Mouse (Mus musculus) 416B (cell line): ENCODE data around the gene Ankrd28.

Experiments
- DNase-seq: peaks from one replicate; pipeline ENCODE4 v3.0.0; 2011; ENCODE audit warnings: low read depth

The Ankrd28 gene

DNA sequence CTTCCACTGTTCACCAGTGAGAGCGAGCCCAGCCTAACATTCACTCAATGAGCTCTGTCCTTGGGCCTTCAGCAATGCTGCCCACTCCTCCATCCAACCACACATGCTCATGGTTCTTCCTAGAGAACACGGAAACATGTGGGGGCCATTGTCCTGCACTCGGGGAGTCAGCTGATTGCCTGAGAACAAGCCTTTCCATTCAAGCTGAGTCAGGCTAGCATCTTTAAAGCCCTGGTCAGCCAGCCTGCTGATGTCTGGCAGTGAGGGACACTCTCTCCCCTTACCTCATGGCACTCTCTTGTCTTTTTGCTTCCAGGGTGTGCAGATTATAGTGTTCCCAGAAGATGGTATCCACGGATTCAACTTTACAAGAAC lies 164.9 kb downstream of the Ankrd28 start:
- DNase-seq: no peak

DNA sequence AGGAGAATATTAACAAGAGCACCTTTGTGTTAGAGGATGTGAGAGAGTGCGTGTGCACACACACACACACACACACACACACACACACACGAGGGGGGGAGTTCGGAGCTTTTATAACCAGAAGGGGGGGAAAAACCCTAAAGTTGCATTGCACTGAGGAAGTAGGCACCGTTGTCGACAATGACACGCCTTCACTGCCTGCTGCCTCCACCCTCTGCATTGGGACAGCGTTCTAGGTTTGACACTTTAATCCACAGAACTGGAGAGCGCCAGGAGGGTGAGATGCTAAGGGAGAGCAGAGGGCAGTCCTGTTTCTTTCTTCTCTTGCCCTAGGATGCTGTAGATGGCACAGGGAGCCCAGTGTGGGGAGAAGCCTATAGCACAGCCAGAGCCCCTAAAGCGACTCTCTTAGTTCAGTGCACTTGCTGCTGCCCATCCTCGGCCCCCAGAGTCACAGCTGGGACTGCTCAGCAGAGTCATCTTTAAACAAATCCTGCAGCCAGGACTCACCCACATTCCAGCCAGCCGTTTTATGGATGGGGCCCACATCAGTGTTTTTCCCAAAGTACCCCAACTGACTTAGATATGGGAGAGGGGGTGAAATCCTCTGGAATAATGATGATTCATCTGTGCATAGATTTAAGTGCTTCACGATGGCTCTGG lies 165.4 kb downstream of the Ankrd28 start:
- peak; percentile 59 for DNase-seq

DNA sequence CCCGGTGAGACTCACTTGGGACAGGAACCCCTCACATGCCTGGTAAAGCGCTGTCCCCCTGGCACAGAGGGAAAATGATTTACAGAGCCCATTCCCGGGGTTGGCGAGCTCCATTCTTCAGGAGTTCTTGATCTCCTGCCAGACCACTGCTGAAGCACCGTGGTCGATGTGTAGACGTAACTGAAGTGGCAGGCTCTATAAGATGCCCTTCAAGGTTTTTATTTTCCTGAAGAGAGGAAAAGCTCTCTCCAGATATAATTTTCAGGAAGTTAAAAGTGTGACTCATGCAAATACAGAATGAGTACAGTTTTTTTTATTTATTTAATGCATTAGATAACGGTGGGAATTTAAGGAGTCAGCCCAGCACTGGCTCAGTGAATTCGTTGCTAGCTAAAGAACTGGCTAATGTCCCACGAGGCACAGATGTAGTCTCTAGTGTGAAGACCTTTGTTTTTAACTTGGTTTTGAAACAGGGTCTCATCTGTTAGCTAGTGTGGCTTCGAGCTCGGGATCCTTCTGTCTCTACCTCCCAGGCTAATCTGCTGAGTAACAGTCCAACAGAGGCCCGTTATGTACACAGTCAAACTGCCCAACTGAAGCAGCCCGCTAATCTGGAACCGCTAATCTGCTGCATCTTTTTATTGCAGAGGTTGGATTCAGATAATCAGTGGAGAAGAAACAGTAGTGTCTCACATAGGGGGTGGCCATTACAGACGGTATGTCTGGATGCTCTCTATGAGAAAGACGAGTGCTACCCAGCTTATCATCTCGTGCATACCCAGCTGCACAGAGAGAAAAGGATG lies 166.2 kb downstream of the Ankrd28 start:
- peak; percentile 68 for DNase-seq

DNA sequence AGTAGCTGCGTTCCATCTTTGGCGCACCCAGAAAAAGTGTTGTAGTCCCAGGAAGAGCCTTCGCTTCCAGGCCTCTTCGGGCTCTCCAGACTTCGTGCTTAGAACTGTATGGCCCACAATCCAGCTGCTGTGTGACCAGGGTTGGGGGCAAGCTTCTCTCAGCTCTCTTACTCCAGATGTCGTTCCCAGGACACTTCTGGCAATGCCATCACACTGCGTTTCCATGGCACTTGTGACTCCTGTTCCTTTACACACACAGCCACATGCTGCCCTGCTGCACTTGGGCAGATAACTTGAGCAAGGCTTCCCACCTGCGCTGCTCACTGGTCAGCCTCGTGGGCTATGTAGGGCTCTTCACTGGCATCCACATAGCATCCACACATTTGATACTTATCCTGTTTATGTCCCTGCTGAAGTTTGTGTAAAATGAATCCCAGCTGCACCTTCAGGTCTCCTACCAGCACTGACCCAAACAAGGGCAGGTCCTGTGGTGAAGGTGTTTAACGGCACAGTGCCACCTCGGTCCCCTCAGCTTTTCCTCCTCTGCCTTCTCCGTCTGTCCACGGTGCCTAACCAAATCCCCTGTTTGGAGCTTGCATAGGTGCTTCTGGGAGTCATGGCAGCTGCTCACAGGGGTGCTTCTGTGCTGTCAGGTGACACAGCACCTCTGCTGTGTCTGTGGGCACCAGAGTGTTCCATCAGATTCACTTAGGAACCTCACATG lies 166.9 kb downstream of the Ankrd28 start:
- DNase-seq: no peak

DNA sequence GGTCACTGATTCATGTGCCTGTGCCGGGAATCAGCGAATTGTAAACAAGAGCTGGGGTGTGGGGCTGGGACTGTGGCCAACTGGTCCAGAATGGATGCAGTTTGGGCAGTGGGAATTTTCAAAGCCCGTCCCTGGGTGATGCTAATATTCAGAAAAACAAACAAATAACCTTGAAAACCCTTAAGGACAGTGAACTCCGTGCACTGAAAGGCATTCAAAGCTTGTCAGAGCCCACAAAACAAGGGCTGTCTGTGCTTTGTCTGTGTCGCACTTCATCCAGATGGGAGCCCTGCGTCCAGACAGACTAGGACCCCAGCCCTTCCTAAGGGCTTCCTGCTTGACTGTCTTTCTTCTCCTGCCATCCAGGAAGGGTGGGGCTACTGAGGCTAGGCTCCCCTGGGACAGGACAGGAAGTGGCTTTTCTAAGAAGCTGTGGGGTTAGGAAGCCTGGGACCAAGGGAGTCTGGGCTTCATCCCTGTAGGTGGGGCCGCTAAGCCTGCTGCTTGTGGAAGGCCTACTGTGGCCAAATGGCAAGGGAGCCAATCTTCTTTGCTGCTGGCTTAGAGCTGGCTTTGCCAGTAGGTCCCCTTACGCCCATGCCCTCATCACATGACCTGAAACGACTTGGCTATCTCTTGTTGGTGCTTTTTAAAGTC lies 167.8 kb downstream of the Ankrd28 start:
- DNase-seq: no peak

DNA sequence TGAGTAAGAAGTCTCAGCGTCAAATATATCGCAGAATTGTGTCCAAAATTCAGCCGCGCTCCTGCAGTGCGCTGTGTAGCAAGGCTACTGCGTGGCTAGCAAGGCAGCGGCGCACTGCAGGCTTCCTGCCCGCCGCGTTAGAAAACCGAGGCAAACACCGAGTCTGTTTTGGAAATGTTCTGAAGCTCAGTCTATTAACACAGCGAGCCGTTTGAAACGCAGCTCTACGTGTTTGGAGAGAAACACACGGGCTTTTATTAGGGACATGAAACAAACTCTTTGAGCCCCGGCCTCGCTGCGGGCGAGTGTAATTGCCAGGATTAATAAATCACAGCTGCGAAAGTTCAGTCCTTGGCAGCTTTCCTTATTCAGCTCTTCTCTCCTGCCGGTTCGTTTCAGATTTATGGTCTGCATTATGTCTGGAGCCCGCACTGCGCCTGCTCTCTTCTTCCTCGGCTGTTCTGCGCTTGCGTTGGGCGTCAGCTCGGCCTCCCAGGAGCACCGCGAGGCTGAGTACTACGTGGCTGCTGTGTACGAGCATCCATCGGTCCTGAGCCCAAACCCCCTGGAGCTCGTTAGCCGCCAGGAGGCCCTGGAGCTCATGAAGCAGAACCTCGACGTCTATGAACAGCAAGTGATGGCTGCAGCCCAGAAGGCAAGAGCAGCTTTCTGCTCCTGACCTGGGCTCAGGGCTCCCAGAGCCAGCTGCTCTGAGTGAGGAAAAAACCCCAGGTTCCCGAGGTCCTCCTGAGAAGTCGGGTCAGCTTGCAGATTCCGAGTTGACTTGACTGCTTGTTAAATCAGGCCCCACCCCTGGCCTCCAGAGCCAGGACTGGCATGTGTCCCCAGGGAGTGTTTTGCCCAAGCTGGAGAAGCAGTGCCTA lies 168.5 kb downstream of the Ankrd28 start:
- DNase-seq: no peak

DNA sequence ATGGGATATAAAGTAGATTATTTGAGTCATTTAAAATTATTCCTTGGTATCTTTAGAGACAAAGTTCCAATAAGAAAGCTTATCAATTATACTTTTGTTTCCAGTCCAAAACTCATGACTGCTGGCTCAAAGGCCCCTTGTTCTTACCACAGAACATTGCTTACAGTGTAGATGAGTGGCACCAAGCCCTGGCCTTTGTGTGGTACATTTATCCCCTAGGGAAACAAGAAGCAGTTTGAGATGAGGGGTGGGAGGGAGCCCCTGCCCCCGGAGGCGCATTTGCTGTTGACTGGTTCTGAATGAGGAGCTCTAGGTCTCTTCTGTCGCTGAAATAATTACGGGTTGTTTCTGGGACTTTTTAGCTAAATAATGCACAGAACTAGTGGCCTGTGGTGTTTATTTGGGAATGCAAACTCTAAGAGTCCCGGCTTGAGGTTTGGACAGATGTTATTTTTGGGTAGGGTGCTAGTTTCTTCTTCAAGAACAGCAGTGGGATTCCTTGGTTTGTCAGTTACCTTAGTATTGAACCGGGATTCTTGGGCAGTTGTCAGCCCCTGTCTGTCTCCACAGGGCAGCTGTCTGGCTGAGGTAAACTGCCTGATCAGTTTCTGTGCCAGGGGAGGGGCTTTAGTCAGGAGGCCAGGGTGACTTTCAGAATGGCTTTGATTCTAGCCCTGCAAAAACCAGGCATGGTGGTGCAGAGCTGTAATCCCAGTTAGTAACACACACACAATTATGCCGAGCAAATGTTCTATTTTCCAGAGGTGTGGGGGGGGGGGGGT lies 169.9 kb downstream of the Ankrd28 start:
- DNase-seq: no peak

DNA sequence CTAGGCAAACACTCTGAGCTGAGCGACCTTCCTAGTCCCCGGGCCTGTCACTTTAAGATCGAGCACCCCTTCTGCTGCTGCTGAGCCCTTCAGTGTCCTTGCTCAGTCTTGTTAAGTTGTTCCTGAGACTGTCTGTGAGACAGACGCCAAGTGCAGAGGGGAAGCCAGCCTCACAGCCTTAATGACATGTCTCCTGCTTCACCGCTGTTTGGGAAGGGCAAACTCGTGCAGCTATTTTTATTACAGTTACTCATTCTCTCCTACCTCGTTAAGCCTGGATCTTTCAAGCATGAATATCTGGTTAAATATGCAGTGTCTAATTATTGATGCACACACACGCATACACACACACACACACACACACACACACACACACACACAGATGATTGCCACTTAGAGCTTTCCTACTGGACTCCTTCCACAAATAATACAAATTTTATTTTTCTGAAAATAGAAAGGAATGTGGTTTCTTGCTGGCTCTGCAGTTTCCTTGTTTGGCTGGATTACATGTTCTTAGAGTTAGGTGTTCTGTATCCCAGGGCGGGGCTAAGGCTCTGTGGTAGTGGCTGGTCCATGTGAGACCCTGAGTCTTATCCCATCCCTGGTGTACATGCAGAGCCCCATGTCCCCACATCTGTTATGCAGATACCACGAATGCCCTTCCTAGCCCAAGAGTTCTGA lies 170.8 kb downstream of the Ankrd28 start:
- DNase-seq: peak; percentile 29

DNA sequence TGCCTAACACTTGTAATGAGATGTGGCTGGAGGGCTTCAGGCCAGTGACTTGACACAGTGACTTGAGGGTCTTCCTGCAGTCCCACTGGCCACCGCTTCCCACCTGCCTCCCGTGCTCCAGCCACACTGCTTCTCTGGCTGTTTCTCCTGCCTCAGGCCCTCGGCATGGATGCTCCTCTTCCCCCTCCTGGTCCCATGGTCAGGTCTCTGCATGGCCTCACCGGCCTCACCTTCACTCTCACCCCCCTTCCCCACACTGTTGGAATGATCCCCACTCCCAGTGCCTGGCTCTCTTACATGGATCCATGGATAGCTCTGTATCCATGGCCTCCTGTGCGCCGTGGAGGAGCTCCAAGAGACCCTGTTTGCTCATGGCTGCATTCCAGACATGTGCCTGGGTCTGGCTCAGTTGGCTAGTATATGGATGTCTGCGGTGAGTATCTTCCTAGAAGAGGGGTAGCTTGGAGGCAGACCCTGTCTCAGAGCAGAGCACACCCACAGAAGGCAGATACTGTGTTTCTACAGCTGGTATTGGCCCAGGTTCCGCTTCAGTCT lies 172.2 kb downstream of the Ankrd28 start:
- no peak for DNase-seq

DNA sequence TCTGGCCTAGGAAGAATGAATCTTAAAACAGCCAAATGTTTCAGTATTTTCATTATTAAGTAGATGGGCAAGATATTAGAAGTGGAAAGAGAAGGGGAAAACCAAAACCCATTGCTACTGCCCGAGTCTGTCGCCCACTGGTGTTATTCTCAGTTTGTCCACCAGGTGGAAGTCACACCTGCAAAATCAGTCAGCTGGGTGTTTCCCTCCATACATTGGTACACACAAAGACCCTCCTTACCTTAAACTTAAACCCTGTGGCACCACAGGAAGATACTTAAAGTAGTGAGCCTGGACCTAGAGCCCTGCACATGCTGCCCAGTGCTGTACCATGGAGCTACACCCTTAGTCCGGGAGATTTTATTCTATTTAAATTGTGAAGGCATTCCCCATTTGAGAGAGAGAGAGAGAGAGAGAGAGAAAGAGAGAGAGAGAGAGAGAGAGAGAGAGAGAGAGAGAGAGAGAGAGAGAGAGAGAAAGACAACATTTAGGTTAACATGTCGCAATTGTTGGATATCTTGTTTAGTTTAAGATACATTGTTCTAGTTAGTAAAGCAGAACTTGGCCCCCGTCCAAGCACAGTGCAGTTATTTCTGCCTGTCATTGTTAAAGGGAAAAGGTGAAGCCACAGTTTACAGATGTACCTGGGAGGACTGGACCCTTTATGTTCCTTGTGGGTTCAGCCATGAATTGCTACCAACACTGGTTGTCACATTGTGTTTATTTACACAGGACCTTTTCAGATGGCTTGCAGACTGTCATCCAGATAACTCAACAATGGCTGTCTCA lies 173.4 kb downstream of the Ankrd28 start:
- peak; percentile 85 for DNase-seq

DNA sequence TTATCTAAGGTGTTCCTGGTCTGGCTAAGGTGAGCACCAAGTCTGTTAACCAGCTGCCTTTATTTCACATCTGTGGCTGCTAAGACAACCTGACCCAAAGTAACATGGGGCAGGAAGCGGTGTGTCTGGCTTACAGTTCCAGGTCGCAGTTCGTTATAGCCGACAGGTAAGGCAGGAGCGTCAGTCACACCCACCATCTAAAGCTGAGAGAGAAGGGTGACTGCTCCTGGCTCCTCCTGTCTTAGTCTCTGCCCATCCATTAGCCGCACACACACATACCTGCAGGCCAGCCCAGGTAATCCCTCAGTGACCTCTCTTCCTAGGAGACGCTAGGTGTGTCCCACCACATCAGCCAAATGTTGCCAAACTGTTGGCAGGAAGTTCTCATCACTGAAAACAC lies 174.1 kb downstream of the Ankrd28 start:
- no peak for DNase-seq

DNA sequence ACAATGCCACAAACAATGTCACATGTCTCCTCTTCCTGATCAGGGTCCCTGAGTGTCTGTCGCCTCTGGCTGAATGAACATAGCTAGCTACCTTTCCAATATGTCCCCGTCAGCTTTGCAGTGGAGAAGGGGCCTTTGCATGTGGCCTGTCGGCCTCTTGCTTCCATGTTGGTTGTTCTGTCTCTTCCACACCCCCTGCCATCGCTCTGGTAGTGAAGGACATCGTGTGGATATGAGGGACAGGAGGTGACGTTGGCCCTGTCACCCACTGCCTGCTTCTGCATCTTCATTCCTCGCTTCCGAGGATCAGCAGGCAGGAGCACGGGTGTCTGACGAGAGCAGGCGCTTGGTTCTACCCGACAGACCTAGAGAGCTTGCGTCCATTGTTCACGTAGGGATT lies 175.0 kb downstream of the Ankrd28 start:
- DNase-seq: no peak

DNA sequence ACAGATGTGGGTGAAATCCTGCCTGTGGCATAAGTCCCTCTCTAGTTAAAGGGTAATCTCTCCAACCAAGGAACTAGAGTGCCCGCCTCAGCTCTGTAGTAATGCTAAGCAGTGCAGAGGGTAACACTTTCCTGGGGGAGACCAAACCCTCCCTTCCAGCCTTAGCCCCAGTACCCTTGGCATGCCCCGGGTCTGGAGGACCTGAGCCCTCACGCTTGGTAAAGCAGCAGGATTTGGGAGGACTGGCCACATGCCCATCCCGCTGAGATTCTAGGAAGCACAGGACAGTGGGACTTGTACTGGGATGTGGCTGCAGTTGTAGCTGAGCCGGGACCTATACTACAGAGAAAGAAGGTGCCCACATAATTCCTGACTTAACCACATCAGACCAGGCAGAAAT lies 175.6 kb downstream of the Ankrd28 start:
- no peak for DNase-seq

DNA sequence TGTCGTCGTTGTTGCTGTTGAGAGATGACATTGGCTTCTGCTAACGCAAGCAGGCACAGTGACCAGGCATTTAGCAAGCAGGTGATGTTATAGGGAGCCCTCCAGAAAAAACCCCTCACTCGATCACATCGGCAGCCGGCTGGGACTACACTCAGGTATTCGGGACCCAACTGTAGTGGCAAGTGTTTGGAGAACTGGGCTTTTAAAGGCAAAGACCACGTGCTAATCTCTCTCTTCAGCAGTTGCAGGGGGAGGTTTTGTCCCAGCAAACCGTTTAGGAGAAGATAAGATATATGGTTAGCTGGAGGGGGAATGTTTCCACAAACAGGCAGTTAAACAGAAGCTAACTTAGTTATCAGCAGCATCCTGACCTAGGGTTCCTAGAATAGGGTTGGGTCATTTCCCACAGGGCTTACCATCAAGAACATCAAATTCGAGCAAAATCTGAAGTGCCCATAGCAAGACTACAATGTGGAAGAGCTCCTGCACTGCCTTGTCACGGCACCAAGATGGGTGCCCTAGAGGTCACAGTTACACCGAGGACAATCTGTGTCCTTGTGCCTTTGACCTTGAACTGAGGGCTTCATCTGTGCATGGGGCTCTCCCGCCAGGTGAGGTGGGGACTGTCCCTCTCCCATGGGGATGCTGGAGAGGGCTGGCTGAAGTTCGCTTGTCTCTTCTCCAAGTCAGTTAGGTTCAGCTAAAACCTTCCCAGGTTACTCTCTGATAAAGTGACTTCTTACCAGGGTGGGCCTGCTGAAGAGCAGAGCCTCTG lies 177.2 kb downstream of the Ankrd28 start:
- DNase-seq: peak; percentile 36

DNA sequence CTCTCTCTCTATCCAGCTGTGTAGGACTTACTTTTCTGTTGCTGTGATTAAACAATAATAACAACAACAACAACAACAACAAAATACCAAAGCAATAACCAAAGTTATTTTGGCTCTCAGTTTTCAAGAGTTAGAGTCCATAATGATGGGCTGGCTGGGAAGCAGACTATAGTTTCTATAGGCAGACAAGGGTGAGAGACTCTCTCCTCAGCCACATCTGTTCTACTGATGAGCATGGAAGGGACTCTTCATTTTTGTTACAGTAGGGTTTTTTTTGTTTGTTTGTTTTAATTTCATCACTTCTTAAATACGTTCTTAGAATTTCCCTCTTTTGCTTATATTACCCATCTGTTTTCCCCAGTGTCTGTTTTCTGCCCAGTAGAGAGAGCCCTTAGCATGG lies 177.8 kb downstream of the Ankrd28 start:
- DNase-seq: no peak

DNA sequence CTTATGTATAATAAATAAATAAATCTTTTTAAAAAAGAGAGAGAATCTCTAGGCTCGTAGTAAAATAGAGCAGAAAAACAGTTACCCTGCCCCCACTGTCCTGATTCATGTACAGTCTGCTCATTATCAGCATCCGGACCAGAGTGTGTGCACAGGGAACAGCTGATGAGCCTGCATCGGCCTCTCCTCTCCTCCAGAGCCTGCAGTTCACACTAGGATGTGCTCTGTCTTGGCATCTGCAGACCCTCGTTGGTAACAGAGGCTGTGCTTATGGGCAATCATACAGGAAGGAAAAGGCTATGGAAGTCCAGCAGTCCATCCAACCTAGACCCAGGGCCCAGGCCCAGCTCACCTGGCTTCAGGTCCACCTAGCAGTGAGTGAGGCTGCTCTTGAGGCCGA lies 178.3 kb downstream of the Ankrd28 start:
- DNase-seq: no peak

DNA sequence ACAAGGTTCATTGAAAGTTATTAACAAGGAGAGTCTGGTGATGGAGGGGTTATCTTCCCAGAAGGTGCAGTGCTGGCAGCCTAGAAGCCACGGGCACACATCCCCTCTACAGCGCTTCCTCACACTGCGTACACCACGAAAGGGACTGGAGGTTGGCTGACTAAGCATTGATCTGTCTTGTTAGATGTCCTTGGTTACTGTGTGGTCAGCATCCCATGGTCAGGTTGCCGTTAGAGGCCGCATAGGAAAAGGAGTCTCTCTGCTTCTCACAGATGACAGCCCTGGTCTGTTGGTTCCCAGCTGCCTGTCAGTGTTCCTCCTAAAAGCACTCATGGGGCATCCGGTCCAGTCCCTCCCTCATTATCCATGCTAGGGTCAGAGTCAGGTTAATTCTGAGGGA lies 179.2 kb downstream of the Ankrd28 start:
- peak; percentile 65 for DNase-seq

DNA sequence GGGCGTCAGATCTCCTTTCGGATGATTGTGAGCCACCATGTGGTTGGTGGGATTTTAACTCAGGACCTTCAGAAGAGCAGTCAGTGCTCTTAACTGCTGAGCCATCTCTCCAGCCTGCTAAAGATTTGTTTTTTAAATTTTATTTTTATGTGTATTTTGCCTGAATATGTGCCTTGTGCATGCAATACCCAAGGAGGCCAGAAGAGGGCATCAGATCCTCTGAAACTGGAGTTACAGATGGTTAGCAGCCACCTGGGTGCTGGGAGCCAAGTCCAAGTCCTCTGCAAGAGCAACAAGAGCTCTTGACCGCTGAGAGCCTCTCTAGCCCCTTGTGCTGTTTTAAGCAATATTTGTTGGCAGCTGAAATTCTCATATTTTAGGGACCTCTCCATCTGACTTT lies 180.1 kb downstream of the Ankrd28 start:
- DNase-seq: peak; percentile 28
